Mouse (Mus musculus) brain, embryonic 14.5 days (tissue): ENCODE measurements at regions not wholly inside any gene's neighbourhood (a gene's known extent, or its start where the extent isn't known, plus 50 kb on each side); places are given as distances from the start of the nearest gene placed in this dataset.

Experiments used
- CTCF ChIP-seq: fragments of 200-500 bp; IDR thresholded peaks from 2 replicates; pipeline ENCODE4 v1.5.1; 2012; ENCODE audit warnings: inconsistent platforms, mild to moderate bottlenecking, moderate library complexity, borderline replicate concordance; ENCODE audit not compliant: insufficient read depth, insufficient read length; ENCODE audit errors: extremely low read depth
- POLR2A ChIP-seq: fragments of 200-500 bp; IDR thresholded peaks from 2 replicates; pipeline ENCODE4 v1.6.1; 2012; ENCODE audit warnings: mild to moderate bottlenecking, inconsistent platforms, borderline replicate concordance; ENCODE audit not compliant: poor library complexity, insufficient read depth, insufficient read length, severe bottlenecking; ENCODE audit errors: extremely low read depth

DNA sequence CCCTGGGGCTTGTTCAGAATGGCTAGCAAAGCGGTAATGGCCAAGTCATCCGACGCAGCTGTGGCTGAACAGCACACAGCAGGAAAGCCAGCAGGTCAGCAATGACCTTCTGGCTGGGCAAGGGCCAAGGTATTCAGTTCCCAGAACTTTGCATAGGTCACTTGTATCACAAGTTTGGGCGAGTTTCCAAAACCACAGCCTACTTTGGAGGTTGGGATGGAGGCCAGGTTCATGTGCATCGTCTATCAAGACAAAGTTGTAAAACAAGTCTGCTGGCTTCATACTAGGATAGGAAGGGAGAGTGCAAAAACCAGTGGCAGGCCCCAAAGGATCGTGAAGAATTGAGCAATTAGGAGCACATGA, 639.8 kb upstream of the Vstm2b start:
- TF ChIP-seq POLR2A: no peak
- TF ChIP-seq CTCF: no peak
